Mouse (Mus musculus) olfactory bulb, adult 2 months (tissue): ENCODE results near the gene Cnot6.

Experiments used
- CTCF ChIP-seq: fragments of 200-500 bp; IDR thresholded peaks from 2 replicates; pipeline ENCODE4 v1.5.1; 2012; ENCODE audit warnings: low read depth, mild to moderate bottlenecking, low read length, moderate library complexity; ENCODE audit not compliant: insufficient read depth
- POLR2A ChIP-seq: fragments of 200-500 bp; IDR thresholded peaks from 2 replicates; pipeline ENCODE4 v1.6.1; 2012; ENCODE audit warnings: mild to moderate bottlenecking, low read depth, low read length, moderate library complexity; ENCODE audit not compliant: insufficient read depth

DNA sequence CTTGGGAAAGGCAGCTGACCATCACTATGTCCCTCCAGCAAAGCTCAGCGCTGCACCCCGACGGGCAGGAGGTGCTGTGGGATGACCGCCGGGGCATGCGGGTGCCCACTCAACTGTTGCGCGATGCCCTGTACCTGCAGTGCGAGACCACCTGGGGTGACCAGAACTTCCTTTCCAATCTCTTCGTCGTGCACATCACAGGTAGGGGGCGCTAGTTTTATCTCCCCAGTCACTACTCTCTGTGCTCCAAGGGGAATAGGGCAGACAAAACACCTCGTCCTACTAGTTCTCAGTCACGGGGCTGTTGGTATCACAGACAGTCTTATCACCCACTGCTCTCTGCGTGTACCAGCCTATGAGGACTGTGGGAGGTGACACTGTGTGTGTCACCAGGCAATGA lies 86.7 kb downstream of the Cnot6 start:
- TF ChIP-seq CTCF = no peak
- no peak for TF ChIP-seq POLR2A
